Comparison of ENCODE assay signal across 34 mouse cellular contexts in genomic region chr6:73093133-73093532, GRCm38 (mm10).
"Had no signal": no experiment of that assay in that cellular context is flagged by ENCODE, and none has a peak within 500 bp of the region (broad histone marks: within the 10 kb centered on the region; RNA-seq: fewer than 3 reads in every experiment).

No protein-coding gene starts in this region.

- H3K4me2 ChIP-seq: heart, embryonic 11.5 days; heart, embryonic 12.5 days; heart, embryonic 13.5 days; heart, embryonic 15.5 days; hindbrain, embryonic 12.5 days; hindbrain, embryonic 13.5 days; hindbrain, embryonic 14.5 days; hindbrain, embryonic 15.5 days; kidney, embryonic 15.5 days had no signal

- H3K9ac ChIP-seq: heart, embryonic 12.5 days; heart, embryonic 13.5 days; heart, embryonic 15.5 days; hindbrain, embryonic 12.5 days; hindbrain, embryonic 13.5 days; hindbrain, embryonic 14.5 days; hindbrain, embryonic 15.5 days; kidney, embryonic 15.5 days had no signal

- H3K36me3 ChIP-seq: heart, embryonic 10.5 days; heart, embryonic 12.5 days; heart, embryonic 13.5 days; heart, embryonic 15.5 days; hindbrain, embryonic 10.5 days; hindbrain, embryonic 12.5 days; hindbrain, embryonic 13.5 days; hindbrain, embryonic 15.5 days; kidney, embryonic 15.5 days had no signal

- H3K9me3 ChIP-seq: heart, embryonic 10.5 days; heart, embryonic 12.5 days; heart, embryonic 13.5 days; heart, embryonic 15.5 days; hindbrain, embryonic 10.5 days; hindbrain, embryonic 12.5 days; hindbrain, embryonic 15.5 days; kidney, embryonic 15.5 days had no signal

- H3K4me3 ChIP-seq: heart, embryonic 10.5 days; heart, embryonic 12.5 days; heart, embryonic 13.5 days; heart, embryonic 15.5 days; hindbrain, embryonic 10.5 days; hindbrain, embryonic 12.5 days; hindbrain, embryonic 13.5 days; hindbrain, embryonic 15.5 days; kidney, embryonic 15.5 days; layer of hippocampus, adult 2 months; left cerebral cortex, adult 2 months had no signal

- H3K27ac ChIP-seq: heart, embryonic 10.5 days; heart, embryonic 13.5 days; heart, embryonic 15.5 days; hindbrain, embryonic 10.5 days; hindbrain, embryonic 12.5 days; hindbrain, embryonic 13.5 days; hindbrain, embryonic 14.5 days; hindbrain, embryonic 15.5 days; hindbrain, postnatal 0 days; kidney, embryonic 15.5 days; kidney, postnatal 0 days; layer of hippocampus, adult 2 months; left cerebral cortex, adult 2 months had no signal

- ATAC-seq: hindbrain, embryonic 16.5 days; hindbrain, postnatal 0 days; inflammation-experienced regulatory T-cells, adult 6 months; intestine, embryonic 16.5 days; intestine, postnatal 0 days had no signal

- H3K4me1 ChIP-seq: heart, embryonic 10.5 days; heart, embryonic 12.5 days; heart, embryonic 13.5 days; heart, embryonic 15.5 days; hindbrain, embryonic 10.5 days; hindbrain, embryonic 12.5 days; hindbrain, embryonic 13.5 days; hindbrain, embryonic 15.5 days; kidney, embryonic 15.5 days had no signal

- H3K27me3 ChIP-seq: heart, embryonic 12.5 days; heart, embryonic 13.5 days; heart, embryonic 15.5 days; hindbrain, embryonic 12.5 days; hindbrain, embryonic 13.5 days; hindbrain, embryonic 15.5 days; kidney, embryonic 15.5 days had no signal

- DNase-seq: heart, postnatal 10 days; heart, postnatal 14 days; heart, postnatal 4 days; kidney, adult 11 months; kidney, adult 18-20 months; kidney, adult 2 months; kidney, adult 8-10 months; kidney, adult 9 months; kidney, postnatal 10 days; kidney, postnatal 14 days; kidney, postnatal 25 days; kidney, postnatal 36 days; kidney, postnatal 4 days; layer of hippocampus, adult 9-11 months; layer of hippocampus, postnatal 36 days had no signal
